ENCODE assay signal across 10 mouse cellular contexts in the genomic region with DNA sequence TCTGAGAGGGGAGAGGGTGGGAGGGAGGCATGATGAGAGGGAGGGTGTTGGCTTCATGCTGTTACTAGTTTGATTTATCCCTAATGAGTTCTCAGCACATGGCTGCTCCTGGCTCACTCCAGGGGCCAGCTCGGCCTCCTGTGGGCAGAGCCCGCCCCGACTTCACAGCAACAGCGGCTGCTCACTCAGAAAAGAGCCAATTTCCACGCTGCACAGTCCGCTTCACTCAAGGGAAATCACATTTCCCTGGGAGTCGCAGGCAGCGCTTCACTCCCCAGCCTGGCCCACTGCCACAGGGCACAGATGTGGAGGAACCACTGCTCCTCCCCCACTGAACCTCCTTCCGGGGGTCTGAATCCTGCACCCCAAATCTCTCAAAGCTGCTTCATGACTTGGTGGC. TPM values are rescaled to one million over a fixed set of nuclear protein-coding genes. Genes with fewer than 3 reads are reported as not detected.
DNase-seq lines count a peak whose midpoint lies in the region; ATAC-seq lines count a peak whose summit lies in the region.
"Had no signal": no experiment of that assay in that cellular context is flagged by ENCODE, and none has a peak within 500 bp of the region (broad histone marks: within the 10 kb centered on the region; RNA-seq: fewer than 3 reads in every experiment).

No protein-coding gene starts in this region.

- no peak overlapping the region for H3K4me2 ChIP-seq in hindbrain, embryonic 15.5 days
- H3K4me2 ChIP-seq in limb, embryonic 15.5 days, result no peak overlapping the region
- 0 out of 2 replicates have a peak overlapping the region, but pooled peaks have one; percentile 8 for H3K4me2 ChIP-seq in stomach, embryonic 15.5 days
- H3K4me2 ChIP-seq in heart, embryonic 12.5 days, result no peak overlapping the region

- 6% methylated on average over 9 of the region's 9 CpGs for WGBS in hindbrain, embryonic 15.5 days
- 3% methylated on average over 9 of the region's 9 CpGs for WGBS in limb, embryonic 15.5 days
- 19% methylated on average over 9 of the region's 9 CpGs for WGBS in stomach, embryonic 15.5 days
- 13% methylated on average over 9 of the region's 9 CpGs for WGBS in heart, embryonic 12.5 days

- H3K27ac ChIP-seq in hindbrain, embryonic 15.5 days (replicated peaks), result peak overlapping the region; percentile 42
- no peak overlapping the region for H3K27ac ChIP-seq in limb, embryonic 15.5 days
- H3K27ac ChIP-seq in stomach, embryonic 15.5 days, result 0 out of 2 replicates have a peak overlapping the region, but pooled peaks have one; percentile 26
- no peak overlapping the region for H3K27ac ChIP-seq in heart, embryonic 12.5 days (ENCODE audit: poor library complexity, severe bottlenecking)

- H3K9ac ChIP-seq in hindbrain, embryonic 15.5 days, result no peak overlapping the region
- H3K9ac ChIP-seq in limb, embryonic 15.5 days, result no peak overlapping the region
- no peak overlapping the region for H3K9ac ChIP-seq in stomach, embryonic 15.5 days
- no peak overlapping the region; the same call in 1 of the 2 replicates for H3K9ac ChIP-seq in heart, embryonic 12.5 days

- ATAC-seq in hindbrain, embryonic 15.5 days (ENCODE audit: low FRiP score, low read depth), result peak; percentile 70; the same call in 1 of the 2 replicates
- ATAC-seq in limb, embryonic 15.5 days (ENCODE audit: insufficient number of reproducible peaks, low FRiP score, low TSS enrichment, low read depth), result 0 out of 2 replicates have a peak, but pooled peaks have one; percentile 22
- ATAC-seq in stomach, embryonic 15.5 days (ENCODE audit: insufficient read depth, low FRiP score, low read depth), result 0 out of 2 replicates have a peak, but pooled peaks have one; percentile 44
- ATAC-seq in heart, embryonic 12.5 days (ENCODE audit: insufficient number of reproducible peaks, low FRiP score), result no peak

- peak; percentile 19 for DNase-seq in right cerebral cortex, postnatal 14 days
- no peak for DNase-seq in right cerebral cortex, postnatal 36 days (ENCODE audit: low spot score in 2 of 2)
- DNase-seq in cerebellum, adult 11 months, result no peak
- DNase-seq in left cerebral cortex, adult 18-20 months (ENCODE audit: low spot score in 2 of 2), result no peak

- H3K4me1 ChIP-seq in hindbrain, embryonic 15.5 days (replicated peaks), result peaks cover 19% of the 10 kb centered on the region
- peaks cover 10% of the 10 kb centered on the region for H3K4me1 ChIP-seq in limb, embryonic 15.5 days
- peaks cover 17% of the 10 kb centered on the region; the same call in 1 of the 2 replicates for H3K4me1 ChIP-seq in stomach, embryonic 15.5 days
- H3K4me1 ChIP-seq in heart, embryonic 12.5 days (replicated peaks), result no peaks in the 10 kb centered on the region

- no peaks in the 10 kb centered on the region for H3K9me3 ChIP-seq in hindbrain, embryonic 15.5 days
- H3K9me3 ChIP-seq in limb, embryonic 15.5 days, result no peaks in the 10 kb centered on the region
- no peaks in the 10 kb centered on the region for H3K9me3 ChIP-seq in stomach, embryonic 15.5 days
- no peaks in the 10 kb centered on the region for H3K9me3 ChIP-seq in heart, embryonic 12.5 days (replicated peaks)

- no peak overlapping the region for H3K4me3 ChIP-seq in hindbrain, embryonic 15.5 days
- H3K4me3 ChIP-seq in limb, embryonic 15.5 days, result no peak overlapping the region
- H3K4me3 ChIP-seq in stomach, embryonic 15.5 days (replicated peaks), result no peak overlapping the region
- no peak overlapping the region for H3K4me3 ChIP-seq in heart, embryonic 12.5 days

- no peaks in the 10 kb centered on the region for H3K36me3 ChIP-seq in hindbrain, embryonic 15.5 days
- H3K36me3 ChIP-seq in limb, embryonic 15.5 days, result no peaks in the 10 kb centered on the region
- no peaks in the 10 kb centered on the region for H3K36me3 ChIP-seq in stomach, embryonic 15.5 days
- H3K36me3 ChIP-seq in heart, embryonic 12.5 days, result no peaks in the 10 kb centered on the region

- no peaks in the 10 kb centered on the region for H3K27me3 ChIP-seq in hindbrain, embryonic 15.5 days
- H3K27me3 ChIP-seq in limb, embryonic 15.5 days, result peaks cover 3% of the 10 kb centered on the region; the same call in 1 of the 2 replicates
- H3K27me3 ChIP-seq in stomach, embryonic 15.5 days (replicated peaks), result no peaks in the 10 kb centered on the region
- peaks cover 13% of the 10 kb centered on the region for H3K27me3 ChIP-seq in heart, embryonic 12.5 days (replicated peaks)

RNA-seq across cellular contexts. Expression of a gene that starts 49.3 kb away (rescaled TPM):
- 0.81 and 0.86 TPM in 2 replicates for polyA plus RNA-seq in hindbrain, embryonic 15.5 days (2015; fragmentation: Nextera tagmentation; extraction: Ambion mirVana)
- polyA plus RNA-seq in limb, embryonic 15.5 days (2015; fragmentation: Nextera tagmentation; extraction: Ambion mirVana), result 8.2 and 8.4 TPM in 2 replicates
- polyA plus RNA-seq in stomach, embryonic 15.5 days (2015; fragmentation: Nextera tagmentation; extraction: Ambion mirVana), result 6.3 and 6.4 TPM in 2 replicates
- 1 to 10 TPM in 1 of 2 experiments, under 1 TPM in 1; 0.56 to 1.0 TPM for total RNA-seq in left cerebral cortex, adult 18-20 months (2021)
- polyA plus RNA-seq in heart, embryonic 12.5 days (2016; fragmentation: Nextera tagmentation; extraction: Ambion mirVana), result 0.42 and 1.3 TPM in 2 replicates

RNA-seq across cellular contexts. Expression of a gene that starts 58.7 kb away (rescaled TPM):
- polyA plus RNA-seq in hindbrain, embryonic 15.5 days (2015; fragmentation: Nextera tagmentation; extraction: Ambion mirVana), result 18.2 and 23.4 TPM in 2 replicates
- 0.13 TPM in 1 of 2 replicates, not detected in the other for polyA plus RNA-seq in limb, embryonic 15.5 days (2015; fragmentation: Nextera tagmentation; extraction: Ambion mirVana)
- 0.18 and 0.60 TPM in 2 replicates for polyA plus RNA-seq in stomach, embryonic 15.5 days (2015; fragmentation: Nextera tagmentation; extraction: Ambion mirVana)
- not detected for total RNA-seq in left cerebral cortex, adult 18-20 months (2021)
- not detected in 2 replicates for polyA plus RNA-seq in heart, embryonic 12.5 days (2016; fragmentation: Nextera tagmentation; extraction: Ambion mirVana)
- total RNA-seq: hematopoietic stem cell, adult 5-6 weeks had no signal
- polyA plus RNA-seq: lung, embryonic 16.5 days had no signal

Comparison
In these comparisons a context has a peak if more than half of its experiments do, and no peak if none do; other contexts are left out.
1. H3K27ac ChIP-seq: peak in hindbrain, embryonic 15.5 days (single experiment) and stomach, embryonic 15.5 days (single experiment); none in limb, embryonic 15.5 days (single experiment) and heart, embryonic 12.5 days (single experiment).
2. RNA of a gene that starts 58.7 kb away (polyA plus RNA-seq): 18.2 to 23.4 TPM in hindbrain, embryonic 15.5 days; 0.18 to 0.60 TPM in stomach, embryonic 15.5 days, 0.13 TPM in limb, embryonic 15.5 days and not detected in heart, embryonic 12.5 days; every median in the first group is over 10 times any median in the second.